Mouse (Mus musculus): Measurements from ENCODE around the gene Cbl. TPM values are rescaled to one million over a fixed set of nuclear protein-coding genes. Genes with fewer than 3 reads are reported as not detected.

The Cbl gene
- polyA plus RNA-seq, 1 experiment from 2014 or later, result 14.8 TPM

- Histone ChIP-seq H3K27me3 (ENCODE audit: control insufficient read depth, insufficient read depth, low read length) (no peaks in the 10 kb centered on the region), H3K4me3 (ENCODE audit: low read depth, low read length) (no peak overlapping the region), H3K9me3 (replicated peaks; ENCODE audit: control insufficient read depth, low read length) (no peaks in the 10 kb centered on the region), H3K27ac (ENCODE audit: low read depth, low read length) (peak overlapping the region; percentile 76), H3K9ac (ENCODE audit: low read depth, low read length) (peak overlapping the region; percentile 7; the same call in 1 of the 2 replicates), H3K4me1 (ENCODE audit: control insufficient read depth, insufficient read depth, low read length) (peaks cover 25% of the 10 kb centered on the region), H3K36me3 (ENCODE audit: control insufficient read depth, insufficient read depth, low read length) (peaks cover 7% of the 10 kb centered on the region), H3K4me2 (no peak overlapping the region)
- no peak for ATAC-seq (replicated peaks; ENCODE audit: insufficient number of reproducible peaks, low FRiP score, low TSS enrichment)
- WGBS (ENCODE audit: insufficient replicate concordance), result 31% methylated on average over 3 of the region's 3 CpGs
Observed at GRCm38 (mm10) chr9:44170691-44171151, 63.1 kb downstream of the Cbl start.

- no peak overlapping the region for H3K27ac ChIP-seq (ENCODE audit: low read depth, low read length)
- no peak overlapping the region for H3K4me2 ChIP-seq
- peaks cover 19% of the 10 kb centered on the region for H3K4me1 ChIP-seq (ENCODE audit: control insufficient read depth, insufficient read depth, low read length)
- no peak overlapping the region for H3K9ac ChIP-seq (ENCODE audit: low read depth, low read length)
- no peak overlapping the region for H3K4me3 ChIP-seq (ENCODE audit: low read depth, low read length)
- no peak for ATAC-seq (replicated peaks; ENCODE audit: insufficient number of reproducible peaks, low FRiP score, low TSS enrichment)
- peaks cover 15% of the 10 kb centered on the region for H3K36me3 ChIP-seq (ENCODE audit: control insufficient read depth, insufficient read depth, low read length)
- no peaks in the 10 kb centered on the region for H3K9me3 ChIP-seq (replicated peaks; ENCODE audit: control insufficient read depth, low read length)
- H3K27me3 ChIP-seq (ENCODE audit: control insufficient read depth, insufficient read depth, low read length), result no peaks in the 10 kb centered on the region
- 76% methylated on average over 5 of the region's 5 CpGs for WGBS (ENCODE audit: insufficient replicate concordance)
Observed at GRCm38 (mm10) chr9:44168931-44169330, 64.9 kb downstream of the Cbl start.

GRCm38 (mm10) chr9:44159886-44160285, 74.0 kb downstream of the Cbl start:
- Histone ChIP-seq H3K4me2 (no peak overlapping the region), H3K9me3 (replicated peaks; ENCODE audit: control insufficient read depth, low read length) (no peaks in the 10 kb centered on the region), H3K9ac (ENCODE audit: low read depth, low read length) (no peak overlapping the region), H3K36me3 (ENCODE audit: control insufficient read depth, insufficient read depth, low read length) (peaks cover 41% of the 10 kb centered on the region), H3K4me1 (ENCODE audit: control insufficient read depth, insufficient read depth, low read length) (no peaks in the 10 kb centered on the region), H3K4me3 (ENCODE audit: low read depth, low read length) (no peak overlapping the region), H3K27me3 (ENCODE audit: control insufficient read depth, insufficient read depth, low read length) (no peaks in the 10 kb centered on the region), H3K27ac (ENCODE audit: low read depth, low read length) (no peak overlapping the region)
- no peak for ATAC-seq (replicated peaks; ENCODE audit: insufficient number of reproducible peaks, low FRiP score, low TSS enrichment)
- WGBS (ENCODE audit: insufficient replicate concordance), result 64% methylated on average over 3 of the region's 3 CpGs

GRCm38 (mm10) chr9:44147290-44147689, 86.6 kb downstream of the Cbl start:
- H3K36me3 ChIP-seq (ENCODE audit: control insufficient read depth, insufficient read depth, low read length), result peaks cover 8% of the 10 kb centered on the region
- H3K9ac ChIP-seq (ENCODE audit: low read depth, low read length), result no peak overlapping the region
- H3K27ac ChIP-seq (ENCODE audit: low read depth, low read length), result no peak overlapping the region
- no peak overlapping the region for H3K4me2 ChIP-seq
- H3K9me3 ChIP-seq (replicated peaks; ENCODE audit: control insufficient read depth, low read length), result no peaks in the 10 kb centered on the region
- ATAC-seq (replicated peaks; ENCODE audit: insufficient number of reproducible peaks, low FRiP score, low TSS enrichment), result no peak
- H3K4me1 ChIP-seq (ENCODE audit: control insufficient read depth, insufficient read depth, low read length), result no peaks in the 10 kb centered on the region
- no peak overlapping the region for H3K4me3 ChIP-seq (ENCODE audit: low read depth, low read length)
- H3K27me3 ChIP-seq (ENCODE audit: control insufficient read depth, insufficient read depth, low read length), result no peaks in the 10 kb centered on the region
- 57% methylated on average over 3 of the region's 3 CpGs for WGBS (ENCODE audit: insufficient replicate concordance)

GRCm38 (mm10) chr9:44144718-44145060, 89.2 kb downstream of the Cbl start:
- no peaks in the 10 kb centered on the region for H3K9me3 ChIP-seq (replicated peaks; ENCODE audit: control insufficient read depth, low read length)
- H3K27me3 ChIP-seq (ENCODE audit: control insufficient read depth, insufficient read depth, low read length), result no peaks in the 10 kb centered on the region
- 0 out of 2 replicates have a peak, but pooled peaks cover 2% of the 10 kb centered on the region for H3K4me1 ChIP-seq (ENCODE audit: control insufficient read depth, insufficient read depth, low read length)
- no peak overlapping the region for H3K9ac ChIP-seq (ENCODE audit: low read depth, low read length)
- H3K4me3 ChIP-seq (ENCODE audit: low read depth, low read length), result no peak overlapping the region
- peaks cover 17% of the 10 kb centered on the region for H3K36me3 ChIP-seq (ENCODE audit: control insufficient read depth, insufficient read depth, low read length)
- no peak overlapping the region for H3K4me2 ChIP-seq
- ATAC-seq (replicated peaks; ENCODE audit: insufficient number of reproducible peaks, low FRiP score, low TSS enrichment), result no peak
- H3K27ac ChIP-seq (ENCODE audit: low read depth, low read length), result no peak overlapping the region

GRCm38 (mm10) chr9:44144023-44144717, 89.7 kb downstream of the Cbl start:
- no peak overlapping the region for H3K27ac ChIP-seq (ENCODE audit: low read depth, low read length)
- WGBS (ENCODE audit: insufficient replicate concordance), result 35% methylated on average over 7 of the region's 8 CpGs
- no peak overlapping the region for H3K4me3 ChIP-seq (ENCODE audit: low read depth, low read length)
- H3K9ac ChIP-seq (ENCODE audit: low read depth, low read length), result no peak overlapping the region
- H3K36me3 ChIP-seq (ENCODE audit: control insufficient read depth, insufficient read depth, low read length), result peaks cover 22% of the 10 kb centered on the region
- no peaks in the 10 kb centered on the region for H3K9me3 ChIP-seq (replicated peaks; ENCODE audit: control insufficient read depth, low read length)
- H3K27me3 ChIP-seq (ENCODE audit: control insufficient read depth, insufficient read depth, low read length), result no peaks in the 10 kb centered on the region
- H3K4me2 ChIP-seq, result no peak overlapping the region
- H3K4me1 ChIP-seq (ENCODE audit: control insufficient read depth, insufficient read depth, low read length), result 0 out of 2 replicates have a peak, but pooled peaks cover 5% of the 10 kb centered on the region
- ATAC-seq (replicated peaks; ENCODE audit: insufficient number of reproducible peaks, low FRiP score, low TSS enrichment), result no peak

GRCm38 (mm10) chr9:44143421-44143820, 90.4 kb downstream of the Cbl start:
- Histone ChIP-seq H3K9me3 (replicated peaks; ENCODE audit: control insufficient read depth, low read length) (no peaks in the 10 kb centered on the region), H3K27me3 (ENCODE audit: control insufficient read depth, insufficient read depth, low read length) (no peaks in the 10 kb centered on the region), H3K4me1 (ENCODE audit: control insufficient read depth, insufficient read depth, low read length) (peaks cover 11% of the 10 kb centered on the region; the same call in 1 of the 2 replicates), H3K27ac (ENCODE audit: low read depth, low read length) (peak overlapping the region; percentile 10; the same call in 1 of the 2 replicates), H3K4me2 (no peak overlapping the region), H3K4me3 (ENCODE audit: low read depth, low read length) (no peak overlapping the region), H3K9ac (ENCODE audit: low read depth, low read length) (no peak overlapping the region), H3K36me3 (ENCODE audit: control insufficient read depth, insufficient read depth, low read length) (peaks cover 26% of the 10 kb centered on the region)
- ATAC-seq (replicated peaks; ENCODE audit: insufficient number of reproducible peaks, low FRiP score, low TSS enrichment), result no peak
- 77% methylated on average over 5 of the region's 5 CpGs for WGBS (ENCODE audit: insufficient replicate concordance)

GRCm38 (mm10) chr9:44141951-44142350, 91.9 kb downstream of the Cbl start:
- no peak for ATAC-seq (replicated peaks; ENCODE audit: insufficient number of reproducible peaks, low FRiP score, low TSS enrichment)
- WGBS (ENCODE audit: insufficient replicate concordance), result 65% methylated on average over 5 of the region's 5 CpGs
- peaks cover 35% of the 10 kb centered on the region for H3K36me3 ChIP-seq (ENCODE audit: control insufficient read depth, insufficient read depth, low read length)
- no peak overlapping the region for H3K4me2 ChIP-seq
- no peaks in the 10 kb centered on the region for H3K27me3 ChIP-seq (ENCODE audit: control insufficient read depth, insufficient read depth, low read length)
- H3K4me3 ChIP-seq (ENCODE audit: low read depth, low read length), result no peak overlapping the region
- H3K4me1 ChIP-seq (ENCODE audit: control insufficient read depth, insufficient read depth, low read length), result peaks cover 14% of the 10 kb centered on the region; the same call in 1 of the 2 replicates
- H3K27ac ChIP-seq (ENCODE audit: low read depth, low read length), result no peak overlapping the region
- H3K9me3 ChIP-seq (replicated peaks; ENCODE audit: control insufficient read depth, low read length), result no peaks in the 10 kb centered on the region
- no peak overlapping the region for H3K9ac ChIP-seq (ENCODE audit: low read depth, low read length)

GRCm38 (mm10) chr9:44137846-44138245, 96.0 kb downstream of the Cbl start:
- H3K9me3 ChIP-seq (replicated peaks; ENCODE audit: control insufficient read depth, low read length), result no peaks in the 10 kb centered on the region
- no peak overlapping the region for H3K4me3 ChIP-seq (ENCODE audit: low read depth, low read length)
- WGBS (ENCODE audit: insufficient replicate concordance), result 62% methylated on average over 4 of the region's 4 CpGs
- peaks cover 38% of the 10 kb centered on the region for H3K36me3 ChIP-seq (ENCODE audit: control insufficient read depth, insufficient read depth, low read length)
- H3K9ac ChIP-seq (ENCODE audit: low read depth, low read length), result no peak overlapping the region
- no peak overlapping the region for H3K27ac ChIP-seq (ENCODE audit: low read depth, low read length)
- no peak for ATAC-seq (replicated peaks; ENCODE audit: insufficient number of reproducible peaks, low FRiP score, low TSS enrichment)
- no peak overlapping the region for H3K4me2 ChIP-seq
- peaks cover 33% of the 10 kb centered on the region for H3K4me1 ChIP-seq (ENCODE audit: control insufficient read depth, insufficient read depth, low read length)
- no peaks in the 10 kb centered on the region for H3K27me3 ChIP-seq (ENCODE audit: control insufficient read depth, insufficient read depth, low read length)
